Mouse (Mus musculus) limb, embryonic 14.5 days (tissue): Measurements from ENCODE around the gene Slc39a11. TPM values are rescaled to one million over a fixed set of nuclear protein-coding genes. Genes with fewer than 3 reads are reported as not detected.

Experiments
- ATAC-seq: fragments of 200-750 bp; cut with Nextera tagmentation; 2 replicates; pipeline ENCODE4 v1.8.0; 2017; ENCODE audit warnings: low read depth, moderate number of reproducible peaks, moderate TSS enrichment; ENCODE audit not compliant: low FRiP score
- DNase-seq: peaks from one replicate; pipeline ENCODE4 v3.0.0-alpha.2; 2015; ENCODE audit warnings: low spot score
- H3K27ac ChIP-seq: fragments of 300-500 bp; sonication (generic); replicated peaks from 2 replicates; pipeline ENCODE4 v1.5.1; 2014; ENCODE audit warnings: low read depth, mild to moderate bottlenecking, low read length, moderate library complexity, mixed read lengths
- H3K27me3 ChIP-seq: fragments of 300-500 bp; sonication (generic); 2 replicates; pipeline ENCODE4 v1.6.1; 2014; ENCODE audit warnings: low read length, mixed read lengths; ENCODE audit not compliant: control insufficient read depth, insufficient read depth
- H3K36me3 ChIP-seq: fragments of 300-500 bp; sonication (generic); 2 replicates; pipeline ENCODE4 v1.6.1; 2014; ENCODE audit warnings: mild to moderate bottlenecking, low read length, moderate library complexity, mixed read lengths; ENCODE audit not compliant: control insufficient read depth, insufficient read depth
- H3K4me1 ChIP-seq: fragments of 300-500 bp; sonication (generic); 2 replicates; pipeline ENCODE4 v1.6.1; 2014; ENCODE audit warnings: antibody characterized with exemption, low read length, mixed read lengths; ENCODE audit not compliant: control insufficient read depth, insufficient read depth
- H3K4me2 ChIP-seq: fragments of 300-500 bp; sonication (generic); replicated peaks from 2 replicates; pipeline ENCODE4 v1.6.1; 2014; ENCODE audit warnings: low read depth, mild to moderate bottlenecking, low read length, moderate library complexity; ENCODE audit not compliant: severe bottlenecking
- H3K4me3 ChIP-seq: fragments of 300-500 bp; sonication (generic); replicated peaks from 2 replicates; pipeline ENCODE4 v1.5.1; 2014; ENCODE audit warnings: low read length
- H3K9ac ChIP-seq: fragments of 300-500 bp; sonication (generic); 2 replicates; pipeline ENCODE4 v1.6.1; 2014; ENCODE audit warnings: mild to moderate bottlenecking, low read depth, low read length, moderate library complexity; ENCODE audit not compliant: severe bottlenecking
- H3K9me3 ChIP-seq: fragments of 300-500 bp; sonication (generic); 2 replicates; pipeline ENCODE4 v1.6.1; 2016; ENCODE audit warnings: low read length; ENCODE audit not compliant: control insufficient read depth
- POLR2A ChIP-seq: fragments of 200-500 bp; IDR thresholded peaks from 2 replicates; pipeline ENCODE4 v1.8.0; 2012; ENCODE audit warnings: inconsistent platforms, mild to moderate bottlenecking, moderate library complexity, borderline replicate concordance; ENCODE audit not compliant: insufficient read depth, insufficient read length; ENCODE audit errors: extremely low read depth
- WGBS: fragments of 180-500 bp; shearing (Covaris S2); extraction: QIAGEN DNeasy Blood & Tissue Kit; methylation state at CpG from one replicate; pipeline ENCODE4 v1.1.7; 2014; 5-methylcytosine and 5-hydroxymethylcytosine counted together
- polyA plus RNA-seq, 2 experiments: library from polyadenylated mRNA; depleted of rRNA in 1 of 2; stranded (reverse) in 1 of 2; unstranded in 1 of 2; fragments of >200 nt; fragmentation: Nextera tagmentation in 1 of 2; extraction: Ambion mirVana in 1 of 2; gene quantifications; 2 replicates each; pipeline versions ENCODE4 v1.2.1 to v1.2.3; 2012 to 2014

The Slc39a11 gene
- polyA plus RNA-seq, 2 experiments: 17.2 to 24.5 TPM

GRCm38 (mm10) chr11:113418921-113419655 lies 230.8 kb downstream of the Slc39a11 start:
- no peak overlapping the region for H3K4me3 ChIP-seq
- TF ChIP-seq POLR2A: no peak
- no peak overlapping the region for H3K4me2 ChIP-seq
- H3K27me3 ChIP-seq: no peaks in the 10 kb centered on the region
- ATAC-seq: no peak
- H3K36me3 ChIP-seq: no peaks in the 10 kb centered on the region
- no peak overlapping the region for H3K27ac ChIP-seq
- no peaks in the 10 kb centered on the region for H3K9me3 ChIP-seq
- H3K4me1 ChIP-seq: no peaks in the 10 kb centered on the region
- 74% methylated on average over 15 of the region's 15 CpGs for WGBS
- no peak overlapping the region for H3K9ac ChIP-seq
- no peak for DNase-seq

GRCm38 (mm10) chr11:113417948-113418347 lies 231.9 kb downstream of the Slc39a11 start:
- whole genome bisulfite sequencing: 89% methylated on average over 4 of the region's 4 CpGs
- TF ChIP-seq POLR2A: no peak

GRCm38 (mm10) chr11:113412545-113412944 lies 237.3 kb downstream of the Slc39a11 start:
- no peak for TF ChIP-seq POLR2A
- Histone ChIP-seq H3K4me1 (no peaks in the 10 kb centered on the region), H3K27me3 (no peaks in the 10 kb centered on the region), H3K27ac (no peak overlapping the region), H3K4me3 (no peak overlapping the region), H3K9me3 (no peaks in the 10 kb centered on the region), H3K36me3 (no peaks in the 10 kb centered on the region), H3K4me2 (no peak overlapping the region), H3K9ac (no peak overlapping the region)
- ATAC-seq (no peak), DNase-seq (no peak)
- WGBS: 87% methylated on average over 4 of the region's 4 CpGs

More at GRCm38 (mm10) chr11:113417948-113418347, 231.9 kb downstream of the Slc39a11 start:
- no peak for ATAC-seq
- Histone ChIP-seq H3K4me3 (no peak overlapping the region), H3K9ac (no peak overlapping the region), H3K9me3 (no peaks in the 10 kb centered on the region), H3K27me3 (no peaks in the 10 kb centered on the region), H3K4me1 (no peaks in the 10 kb centered on the region), H3K36me3 (no peaks in the 10 kb centered on the region), H3K27ac (no peak overlapping the region), H3K4me2 (no peak overlapping the region)
- no peak for DNase-seq

- ATAC-seq: no peak
- WGBS: 67% methylated on average over 10 of the region's 10 CpGs
- no peak for TF ChIP-seq POLR2A
- Histone ChIP-seq H3K27me3 (no peaks in the 10 kb centered on the region), H3K4me1 (no peaks in the 10 kb centered on the region), H3K27ac (no peak overlapping the region), H3K4me3 (no peak overlapping the region), H3K4me2 (no peak overlapping the region), H3K36me3 (no peaks in the 10 kb centered on the region), H3K9ac (no peak overlapping the region), H3K9me3 (no peaks in the 10 kb centered on the region)
- DNase-seq: no peak
Measured at GRCm38 (mm10) chr11:113411798-113412197, 238.1 kb downstream of the Slc39a11 start.

- ATAC-seq (no peak), DNase-seq (no peak)
- Histone ChIP-seq H3K27me3 (no peaks in the 10 kb centered on the region), H3K36me3 (no peaks in the 10 kb centered on the region), H3K9ac (no peak overlapping the region), H3K4me3 (no peak overlapping the region), H3K4me2 (no peak overlapping the region), H3K27ac (no peak overlapping the region), H3K9me3 (no peaks in the 10 kb centered on the region), H3K4me1 (no peaks in the 10 kb centered on the region)
- 94% methylated on average over 9 of the region's 9 CpGs for WGBS
- TF ChIP-seq POLR2A: no peak
Measured at GRCm38 (mm10) chr11:113409121-113409520, 240.8 kb downstream of the Slc39a11 start.
